Mouse (Mus musculus) Patski (cell line): ENCODE measurements around the gene Usp17lb. TPM values are rescaled to one million over a fixed set of nuclear protein-coding genes. Genes with fewer than 3 reads are reported as not detected.
"Not testable (repeated sequence)": the region's sequence is repeated elsewhere in the genome, so short reads cannot be mapped to it uniquely, and the experiment has no call there.

Experiments used
- ATAC-seq: fragments of 100-300 bp; one replicate; pipeline ENCODE4 v1.8.0; 2021
- CTCF ChIA-PET: fragments of 350-600 bp; sonication (Branson Sonifier 250); formaldehyde crosslinking; loops from one replicate; lab custom pipeline; 2022; ENCODE audit warnings: inconsistent platforms; lab: Charles Lee
- POLR2A ChIA-PET: fragments of 350-600 bp; sonication (Branson Sonifier 250); formaldehyde crosslinking; loops from one replicate; lab custom pipeline; 2022; ENCODE audit warnings: antibody characterized with exemption, inconsistent platforms; lab: Charles Lee
- DNase-seq: peaks from one replicate; pipeline ENCODE4 v3.0.0-alpha.2; 2011; ENCODE audit warnings: low read depth, low spot score
- H3K27me3 ChIP-seq: fragments of 371-371 bp; one replicate; pipeline ENCODE4 v1.5.1; 2021
- CTCF ChIP-seq: fragments of 100-300 bp; IDR thresholded peaks from one replicate; pipeline ENCODE4 v1.5.1; 2021
- in situ Hi-C: fragments of 300-500 bp; cut with MboI; formaldehyde crosslinking; loops from 3 replicates; pipeline ENCODE4 v1.11.1; 2018; ENCODE audit warnings: low pct_unique_long_range_greater_than_20kb, mixed read lengths
- polyA plus RNA-seq: library from polyadenylated mRNA; unstranded; gene quantifications from one replicate; pipeline ENCODE4 v1.2.3, GENCODE M21; 2021

The Usp17lb gene
- polyA plus RNA-seq = not detected

- H3K27me3 ChIP-seq = no peaks in the 10 kb centered on the region
- in situ Hi-C loops = no loop called here
- ATAC-seq (no peak), DNase-seq (no peak)
- ChIA-PET POLR2A (no interaction called here), CTCF (no interaction called here)
- no peak for TF ChIP-seq CTCF
Observed at GRCm38 (mm10) chr7:104842503-104842902, at the start of gene Usp17lb. TSS of gene Usp17lb (minus strand) at chr7:104842603.

GRCm38 (mm10) chr7:104877731-104878130 lies 35.3 kb upstream of the Usp17lb start, which contains the start of gene Olfr665:
TSS of gene Olfr665 (plus strand) at chr7:104878031.
- TF ChIP-seq CTCF = no peak
- in situ Hi-C loops = no loop called here
- no peaks in the 10 kb centered on the region for H3K27me3 ChIP-seq
- POLR2A ChIA-PET = no interaction called here
- ATAC-seq (no peak), DNase-seq (no peak)
- CTCF ChIA-PET = no interaction called here

- DNase-seq (no peak), ATAC-seq (no peak)
- no peak for TF ChIP-seq CTCF
- ChIA-PET POLR2A (no interaction called here), CTCF (no interaction called here)
- H3K27me3 ChIP-seq = no peaks in the 10 kb centered on the region
- in situ Hi-C loops = no loop called here
Observed at GRCm38 (mm10) chr7:104861381-104861780, 19.0 kb upstream of the Usp17lb start.

GRCm38 (mm10) chr7:104857683-104858082 lies 15.3 kb upstream of the Usp17lb start:
- ChIA-PET CTCF (no interaction called here), POLR2A (no interaction called here)
- TF ChIP-seq CTCF = no peak
- ATAC-seq (no peak), DNase-seq (no peak)
- no peaks in the 10 kb centered on the region for H3K27me3 ChIP-seq
- in situ Hi-C loops = no loop called here

GRCm38 (mm10) chr7:104856709-104857108 lies 14.3 kb upstream of the Usp17lb start, which contains the start of gene Usp17la:
TSS of gene Usp17la (plus strand) at chr7:104857009.
- in situ Hi-C loops, DNase-seq, POLR2A ChIA-PET: not testable (repeated sequence)

GRCm38 (mm10) chr7:104855248-104855750 lies 12.9 kb upstream of the Usp17lb start:
- ChIA-PET POLR2A (no interaction called here), CTCF (no interaction called here)
- no peak for TF ChIP-seq CTCF
- DNase-seq (no peak), ATAC-seq (no peak)
- in situ Hi-C loops = no loop called here
- no peaks in the 10 kb centered on the region for H3K27me3 ChIP-seq

More at GRCm38 (mm10) chr7:104856709-104857108, 14.3 kb upstream of the Usp17lb start, which contains the start of gene Usp17la:
- CTCF ChIA-PET, H3K27me3 ChIP-seq, ATAC-seq: not testable (repeated sequence)

- in situ Hi-C loops, H3K27me3 ChIP-seq, DNase-seq, CTCF ChIA-PET, ATAC-seq, POLR2A ChIA-PET: not testable (repeated sequence)
Observed at GRCm38 (mm10) chr7:104851546-104851945, 9.1 kb upstream of the Usp17lb start.

GRCm38 (mm10) chr7:104843731-104844287 lies 1.4 kb upstream of the Usp17lb start:
- ChIA-PET POLR2A (no interaction called here), CTCF (no interaction called here)
- ATAC-seq (no peak), DNase-seq (no peak)
- TF ChIP-seq CTCF = no peak
- in situ Hi-C loops = no loop called here
- no peaks in the 10 kb centered on the region for H3K27me3 ChIP-seq

DNA sequence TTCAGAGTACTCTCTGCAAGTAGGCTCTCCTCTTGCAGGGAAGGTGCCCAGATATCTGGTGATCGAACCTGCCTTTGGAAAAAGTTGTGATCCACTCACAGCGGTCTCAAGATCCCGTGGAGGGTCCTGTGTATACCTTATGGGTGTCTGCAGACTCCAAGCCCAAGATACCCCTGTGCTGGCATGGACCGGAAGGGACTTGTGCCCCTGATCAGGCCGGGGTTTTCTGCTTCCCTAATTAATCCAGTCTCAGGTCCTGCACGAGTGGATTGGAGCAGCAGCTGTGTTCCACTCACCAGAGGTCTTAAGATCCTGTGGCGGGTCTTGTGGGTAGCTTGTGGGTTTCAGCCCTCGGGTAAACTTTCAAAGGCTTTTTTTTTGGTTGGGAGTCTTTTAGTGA lies 32.1 kb downstream of the Usp17lb start:
- DNase-seq, in situ Hi-C loops, ATAC-seq, POLR2A ChIA-PET, CTCF ChIA-PET, H3K27me3 ChIP-seq: not testable (repeated sequence)

- ChIA-PET CTCF (no interaction called here), POLR2A (no interaction called here)
- no peak for TF ChIP-seq CTCF
- H3K27me3 ChIP-seq = no peaks in the 10 kb centered on the region
- in situ Hi-C loops = no loop called here
- no peak for ATAC-seq
- no peak for DNase-seq
Observed at GRCm38 (mm10) chr7:104790796-104791195, 51.6 kb downstream of the Usp17lb start.

Other genes with a start within 250 kb of the Usp17lb start
- 0.19 TPM for gene Olfr655, start 240.8 kb downstream of the Usp17lb start, polyA plus RNA-seq
- gene Olfr656, start 228.6 kb downstream of the Usp17lb start, polyA plus RNA-seq = not detected
- gene Olfr657, start 217.8 kb downstream of the Usp17lb start, polyA plus RNA-seq = not detected
- not detected for gene Olfr658, start 195.3 kb downstream of the Usp17lb start, polyA plus RNA-seq
- gene Olfr659, start 175.8 kb downstream of the Usp17lb start, polyA plus RNA-seq = not detected
- gene Olfr661, start 156.1 kb downstream of the Usp17lb start, polyA plus RNA-seq = not detected
- not detected for gene Usp17le, start 65.1 kb downstream of the Usp17lb start, polyA plus RNA-seq
- gene Usp17la, start 14.4 kb upstream of the Usp17lb start, polyA plus RNA-seq = not detected
- gene Olfr665, start 35.4 kb upstream of the Usp17lb start, polyA plus RNA-seq = not detected
- gene Olfr666, start 53.3 kb upstream of the Usp17lb start, polyA plus RNA-seq = not detected
- not detected for gene Olfr667, start 78.9 kb upstream of the Usp17lb start, polyA plus RNA-seq
- gene Olfr668, start 85.5 kb upstream of the Usp17lb start, polyA plus RNA-seq = not detected
- gene Olfr669, start 91.6 kb upstream of the Usp17lb start, polyA plus RNA-seq = not detected
- gene Olfr670, start 120.0 kb upstream of the Usp17lb start, polyA plus RNA-seq = not detected
- gene Olfr671, start 136.5 kb upstream of the Usp17lb start, polyA plus RNA-seq = not detected
- not detected for gene Olfr672, start 159.4 kb upstream of the Usp17lb start, polyA plus RNA-seq
- gene Olfr675, start 185.9 kb upstream of the Usp17lb start, polyA plus RNA-seq = not detected
- gene Olfr676, start 190.1 kb upstream of the Usp17lb start, polyA plus RNA-seq = not detected
- not detected for gene Olfr677, start 208.8 kb upstream of the Usp17lb start, polyA plus RNA-seq
- gene Olfr678, start 221.9 kb upstream of the Usp17lb start, polyA plus RNA-seq = not detected
- not detected for gene Olfr679, start 238.6 kb upstream of the Usp17lb start, polyA plus RNA-seq